Mouse (Mus musculus): ENCODE results near the gene Sall4. TPM values are rescaled to one million over a fixed set of nuclear protein-coding genes. Genes with fewer than 3 reads are reported as not detected.
A peak's percentile ranks its signal among the peaks of the same experiment; 100 is the strongest.

Gene Sall4
- polyA plus RNA-seq (2015; fragmentation: Nextera tagmentation; extraction: Ambion mirVana): 0.08 and 0.55 TPM in 2 replicates

- no peak for ATAC-seq
- H3K4me1 ChIP-seq (replicated peaks; ENCODE audit: control insufficient read depth, insufficient read depth, low read length): peaks cover 7% of the 10 kb centered on the region
- no peaks in the 10 kb centered on the region for H3K9me3 ChIP-seq (ENCODE audit: control insufficient read depth)
- TF ChIP-seq CTCF (IDR thresholded peaks at IDR 0.05; ENCODE audit: low read depth): no peak
- peaks cover 59% of the 10 kb centered on the region for H3K27me3 ChIP-seq (replicated peaks; ENCODE audit: control insufficient read depth, insufficient read depth, low read length)
- WGBS: 16% methylated on average over 10 of the region's 10 CpGs
- no peaks in the 10 kb centered on the region; the same call in 1 of the 2 replicates for H3K36me3 ChIP-seq (ENCODE audit: control insufficient read depth, insufficient read depth)
- peak within 1 kb of the TSS; percentile 75 for H3K4me2 ChIP-seq (replicated peaks; ENCODE audit: low read depth)
- no peak within 1 kb of the TSS for H3K9ac ChIP-seq (ENCODE audit: low read depth, low read length)
- H3K4me3 ChIP-seq (ENCODE audit: low read depth, low read length): peak within 1 kb of the TSS; percentile 47
- H3K27ac ChIP-seq (ENCODE audit: low read depth, low read length): no peak within 1 kb of the TSS
These were observed at the start of gene Sall4 for GRCm38 (mm10) chr2:168767582-168767981. Gene Sall4 (minus strand): TSS chr2:168767943.

- Histone ChIP-seq H3K9ac (ENCODE audit: low read depth, low read length) (no peak overlapping the region), H3K4me3 (ENCODE audit: low read depth, low read length) (no peak overlapping the region), H3K36me3 (ENCODE audit: control insufficient read depth, insufficient read depth) (no peaks in the 10 kb centered on the region), H3K9me3 (ENCODE audit: control insufficient read depth) (no peaks in the 10 kb centered on the region), H3K4me2 (replicated peaks; ENCODE audit: low read depth) (no peak overlapping the region), H3K4me1 (replicated peaks; ENCODE audit: control insufficient read depth, insufficient read depth, low read length) (no peaks in the 10 kb centered on the region), H3K27me3 (replicated peaks; ENCODE audit: control insufficient read depth, insufficient read depth, low read length) (no peaks in the 10 kb centered on the region), H3K27ac (ENCODE audit: low read depth, low read length) (no peak overlapping the region)
- ATAC-seq: no peak
- no peak for TF ChIP-seq CTCF (IDR thresholded peaks at IDR 0.05; ENCODE audit: low read depth)
- WGBS: 33% methylated on average over 6 of the region's 6 CpGs
These were observed 45.5 kb upstream of the Sall4 start for GRCm38 (mm10) chr2:168813243-168813642.

GRCm38 (mm10) chr2:168809895-168810294 is 42.2 kb upstream of the Sall4 start:
- H3K27ac ChIP-seq (ENCODE audit: low read depth, low read length): no peak overlapping the region
- WGBS: 17% methylated on average over 14 of the region's 14 CpGs
- no peaks in the 10 kb centered on the region for H3K9me3 ChIP-seq (ENCODE audit: control insufficient read depth)
- no peak for TF ChIP-seq CTCF (IDR thresholded peaks at IDR 0.05; ENCODE audit: low read depth)
- H3K36me3 ChIP-seq (ENCODE audit: control insufficient read depth, insufficient read depth): no peaks in the 10 kb centered on the region
- ATAC-seq: no peak
- no peaks in the 10 kb centered on the region for H3K27me3 ChIP-seq (replicated peaks; ENCODE audit: control insufficient read depth, insufficient read depth, low read length)
- H3K4me3 ChIP-seq (ENCODE audit: low read depth, low read length): no peak overlapping the region
- no peak overlapping the region for H3K4me2 ChIP-seq (replicated peaks; ENCODE audit: low read depth)
- no peaks in the 10 kb centered on the region for H3K4me1 ChIP-seq (replicated peaks; ENCODE audit: control insufficient read depth, insufficient read depth, low read length)
- no peak overlapping the region for H3K9ac ChIP-seq (ENCODE audit: low read depth, low read length)

GRCm38 (mm10) chr2:168807681-168808080 is 39.9 kb upstream of the Sall4 start:
- Histone ChIP-seq H3K4me3 (ENCODE audit: low read depth, low read length) (no peak overlapping the region), H3K36me3 (ENCODE audit: control insufficient read depth, insufficient read depth) (no peaks in the 10 kb centered on the region), H3K27me3 (replicated peaks; ENCODE audit: control insufficient read depth, insufficient read depth, low read length) (no peaks in the 10 kb centered on the region), H3K9ac (ENCODE audit: low read depth, low read length) (no peak overlapping the region), H3K4me1 (replicated peaks; ENCODE audit: control insufficient read depth, insufficient read depth, low read length) (no peaks in the 10 kb centered on the region), H3K27ac (ENCODE audit: low read depth, low read length) (no peak overlapping the region), H3K4me2 (replicated peaks; ENCODE audit: low read depth) (no peak overlapping the region), H3K9me3 (ENCODE audit: control insufficient read depth) (no peaks in the 10 kb centered on the region)
- no peak for ATAC-seq
- TF ChIP-seq CTCF (IDR thresholded peaks at IDR 0.05; ENCODE audit: low read depth): no peak
- 76% methylated on average over 4 of the region's 4 CpGs for WGBS

- Histone ChIP-seq H3K4me1 (replicated peaks; ENCODE audit: control insufficient read depth, insufficient read depth, low read length) (no peaks in the 10 kb centered on the region), H3K27ac (ENCODE audit: low read depth, low read length) (no peak overlapping the region), H3K9me3 (ENCODE audit: control insufficient read depth) (no peaks in the 10 kb centered on the region), H3K9ac (ENCODE audit: low read depth, low read length) (no peak overlapping the region), H3K27me3 (replicated peaks; ENCODE audit: control insufficient read depth, insufficient read depth, low read length) (no peaks in the 10 kb centered on the region), H3K4me3 (ENCODE audit: low read depth, low read length) (no peak overlapping the region), H3K36me3 (ENCODE audit: control insufficient read depth, insufficient read depth) (no peaks in the 10 kb centered on the region), H3K4me2 (replicated peaks; ENCODE audit: low read depth) (no peak overlapping the region)
- no peak for TF ChIP-seq CTCF (IDR thresholded peaks at IDR 0.05; ENCODE audit: low read depth)
- WGBS: 53% methylated on average over 4 of the region's 4 CpGs
- no peak for ATAC-seq
These were observed 36.1 kb upstream of the Sall4 start for GRCm38 (mm10) chr2:168803849-168804248.

- WGBS: 88% methylated on average over 12 of the region's 12 CpGs
- Histone ChIP-seq H3K27ac (ENCODE audit: low read depth, low read length) (no peak overlapping the region), H3K9me3 (ENCODE audit: control insufficient read depth) (no peaks in the 10 kb centered on the region), H3K36me3 (ENCODE audit: control insufficient read depth, insufficient read depth) (no peaks in the 10 kb centered on the region), H3K4me1 (replicated peaks; ENCODE audit: control insufficient read depth, insufficient read depth, low read length) (no peaks in the 10 kb centered on the region), H3K27me3 (replicated peaks; ENCODE audit: control insufficient read depth, insufficient read depth, low read length) (no peaks in the 10 kb centered on the region), H3K9ac (ENCODE audit: low read depth, low read length) (no peak overlapping the region), H3K4me3 (ENCODE audit: low read depth, low read length) (no peak overlapping the region), H3K4me2 (replicated peaks; ENCODE audit: low read depth) (no peak overlapping the region)
- no peak for ATAC-seq
- no peak for TF ChIP-seq CTCF (IDR thresholded peaks at IDR 0.05; ENCODE audit: low read depth)
These were observed 31.6 kb upstream of the Sall4 start for GRCm38 (mm10) chr2:168799326-168799725.

GRCm38 (mm10) chr2:168798921-168799320 is 31.2 kb upstream of the Sall4 start:
- TF ChIP-seq CTCF (IDR thresholded peaks at IDR 0.05; ENCODE audit: low read depth): no peak
- H3K4me3 ChIP-seq (ENCODE audit: low read depth, low read length): no peak overlapping the region

More at GRCm38 (mm10) chr2:168798921-168799320, 31.2 kb upstream of the Sall4 start:
- H3K27me3 ChIP-seq (replicated peaks; ENCODE audit: control insufficient read depth, insufficient read depth, low read length): no peaks in the 10 kb centered on the region
- H3K36me3 ChIP-seq (ENCODE audit: control insufficient read depth, insufficient read depth): no peaks in the 10 kb centered on the region
- 80% methylated on average over 7 of the region's 7 CpGs for WGBS
- no peak overlapping the region for H3K9ac ChIP-seq (ENCODE audit: low read depth, low read length)
- no peaks in the 10 kb centered on the region for H3K4me1 ChIP-seq (replicated peaks; ENCODE audit: control insufficient read depth, insufficient read depth, low read length)
- no peak for ATAC-seq
- no peaks in the 10 kb centered on the region for H3K9me3 ChIP-seq (ENCODE audit: control insufficient read depth)
- H3K27ac ChIP-seq (ENCODE audit: low read depth, low read length): no peak overlapping the region
- H3K4me2 ChIP-seq (replicated peaks; ENCODE audit: low read depth): no peak overlapping the region

Measured in intestine, postnatal 0 days (tissue).